Mouse (Mus musculus) adrenal gland (tissue): ENCODE results near the gene Mog.
"Not testable (repeated sequence)": the region's sequence is repeated elsewhere in the genome, so short reads cannot be mapped to it uniquely, and the experiment has no call there.

Source experiments
- intact Hi-C: fragments of 180-260 bp; cut with DNase I; formaldehyde crosslinking; loops from one replicate; pipeline ENCODE4 v1.15.1; 2025

Gene Mog

DNA sequence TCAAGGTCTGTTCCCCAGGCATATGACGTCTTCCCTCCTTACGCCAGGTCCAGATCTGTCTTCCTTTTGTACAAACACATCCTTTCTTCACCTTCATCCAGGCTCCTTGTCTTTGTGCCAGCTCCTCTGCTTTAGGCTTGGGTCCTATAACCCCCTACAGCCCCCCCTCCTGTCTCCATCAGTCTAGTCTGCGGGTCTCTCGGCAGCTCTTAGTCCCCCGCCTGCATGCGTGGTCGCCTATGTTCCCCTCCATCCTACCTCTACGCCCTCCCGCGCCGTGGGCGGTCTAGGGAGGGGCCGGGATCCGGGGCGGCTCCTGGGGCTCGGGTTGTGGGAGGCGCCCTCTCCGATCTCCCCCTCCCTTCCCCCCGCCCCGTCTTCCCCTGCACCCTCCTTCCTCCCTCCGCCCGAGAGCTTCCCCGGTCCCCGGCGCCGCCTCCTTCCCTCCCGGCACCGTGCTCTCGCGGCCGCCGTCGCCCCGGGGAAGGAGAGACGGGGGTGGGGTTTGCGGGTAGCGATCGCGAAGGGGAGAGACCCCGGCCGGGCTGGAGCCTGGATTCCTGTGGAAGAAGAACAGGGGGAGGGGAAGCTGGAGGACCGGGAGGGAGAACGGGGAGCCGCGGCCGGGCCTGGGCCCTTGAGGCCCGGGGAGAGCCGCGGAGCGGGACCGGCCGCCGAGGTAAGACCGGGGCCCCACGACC, 22.6 kb upstream of the Mog start, which contains the start of gene Gabbr1:
Gene Gabbr1 (plus strand): TSS at position 356 of the 701 bp plus-strand sequence.
- intact Hi-C loops: loop anchor here (5.0 kb wide), 3 partner anchors 48 to 153 kb away; partner anchors contain the start of gene Trim40

DNA sequence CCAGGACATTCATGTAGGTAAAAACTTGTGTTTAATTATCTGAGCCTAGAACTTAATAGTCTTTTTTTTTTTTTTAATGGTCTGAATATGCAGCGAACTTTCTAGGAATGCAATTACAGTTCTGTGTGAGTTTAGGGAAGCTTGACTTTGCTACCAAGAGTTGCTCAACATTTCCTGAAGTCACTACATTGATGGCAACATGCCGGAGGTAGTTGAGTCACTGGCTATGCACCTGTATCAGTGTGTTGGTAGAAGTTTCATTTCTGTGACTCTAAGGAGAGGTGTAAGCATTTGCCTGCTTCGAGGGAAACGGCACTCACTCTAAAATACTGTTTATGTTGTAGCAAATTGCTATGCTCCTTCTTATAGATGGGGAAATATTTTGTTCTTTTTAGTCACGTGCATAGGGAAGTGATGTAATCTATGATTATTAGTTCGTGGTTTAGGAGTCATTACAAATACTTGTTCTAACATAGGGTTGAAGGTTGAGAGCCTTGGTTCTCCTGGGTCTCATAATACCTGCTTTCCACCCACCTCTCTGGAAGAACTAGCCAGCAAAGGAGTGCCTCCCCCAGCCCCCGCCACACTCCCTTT, 21.6 kb upstream of the Mog start:
- intact Hi-C loops: loop anchor here (5.0 kb wide), 4 partner anchors 37 to 152 kb away; partner anchors contain the start of gene Trim40

GRCm38 (mm10) chr17:37039127-37039894, 16.1 kb upstream of the Mog start:
- intact Hi-C loops: no loop called here

GRCm38 (mm10) chr17:37029162-37029561, 6.0 kb upstream of the Mog start:
- intact Hi-C loops: no loop called here

DNA sequence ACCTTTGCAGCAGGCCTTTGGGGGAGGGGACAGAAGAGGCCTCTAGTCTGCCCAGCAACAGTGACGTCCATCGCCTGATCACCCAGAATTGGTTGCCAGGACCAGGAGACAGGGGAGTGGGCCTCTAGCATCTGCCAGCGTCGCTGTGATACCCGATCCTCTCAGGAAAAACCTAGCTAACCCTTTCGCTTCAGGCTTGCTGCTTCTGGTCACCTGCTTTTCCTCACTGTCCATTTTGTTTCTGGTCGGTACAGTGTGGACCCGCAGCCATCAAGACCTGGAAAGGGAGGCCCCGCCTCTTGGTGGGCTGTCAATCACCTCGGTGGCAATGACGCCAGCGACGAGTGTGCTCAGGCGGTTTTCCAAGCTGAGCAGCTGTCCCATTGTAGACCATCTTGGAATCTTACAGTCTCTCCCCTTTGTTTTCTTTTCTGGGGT, 5.5 kb upstream of the Mog start:
- intact Hi-C loops: no loop called here

DNA sequence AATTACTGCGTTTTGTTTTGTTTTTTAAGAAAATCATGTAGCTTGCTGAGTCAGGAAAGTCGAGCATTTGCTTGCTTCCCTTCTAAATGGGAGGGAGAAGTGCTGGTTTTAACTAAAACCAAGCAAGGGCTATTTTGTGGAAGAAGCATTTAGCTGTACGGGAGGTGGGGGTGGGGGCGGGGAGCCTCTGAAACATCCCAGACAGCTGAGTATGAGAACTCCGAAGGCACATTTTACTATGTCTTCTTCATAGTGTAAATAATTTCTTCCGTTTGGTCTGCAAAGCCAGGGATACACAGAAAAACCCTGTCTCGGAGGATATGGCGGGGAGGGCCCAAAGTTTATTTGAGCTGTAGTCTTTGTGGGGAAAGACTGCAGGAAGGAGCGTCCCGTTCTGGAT, 5.0 kb upstream of the Mog start:
- intact Hi-C loops: no loop called here

DNA sequence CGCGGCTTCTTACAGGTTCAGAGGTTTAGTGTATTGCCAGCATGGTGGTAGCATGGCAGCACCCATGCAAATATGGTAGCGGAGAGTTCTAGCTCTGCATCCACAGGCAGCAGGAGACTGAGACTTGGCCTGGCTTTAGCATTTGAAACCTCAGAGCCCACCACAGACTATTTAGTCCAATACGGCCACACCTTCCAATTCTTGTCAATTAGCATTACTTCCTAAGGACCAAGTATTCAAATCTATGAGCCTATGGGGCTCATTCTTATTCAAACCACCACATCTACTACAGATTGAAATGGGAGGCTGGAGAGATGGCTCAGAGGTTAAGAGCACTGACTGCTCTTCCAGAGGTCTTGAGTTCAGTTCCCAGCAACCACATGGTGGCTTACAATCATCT, 4.3 kb upstream of the Mog start:
- intact Hi-C loops: no loop called here

DNA sequence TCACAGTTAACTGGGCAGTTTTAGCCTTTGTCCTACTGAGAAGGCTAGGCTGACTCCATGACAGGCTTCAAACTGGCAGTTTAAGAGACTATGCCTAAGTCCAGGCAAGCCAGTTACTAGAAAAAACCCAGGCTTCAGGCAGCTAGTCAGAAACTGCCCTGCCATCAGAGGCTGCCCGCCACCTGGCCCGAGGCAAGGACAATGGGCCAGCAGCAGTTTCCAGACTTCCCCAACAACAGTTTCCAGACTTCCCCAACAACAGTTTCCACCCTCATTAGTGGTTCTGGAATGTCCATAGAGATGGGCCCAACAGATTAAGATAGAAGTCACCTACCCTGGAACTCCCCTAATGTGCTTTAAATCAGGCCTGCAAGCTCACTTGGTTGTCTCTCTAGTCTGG, 3.2 kb upstream of the Mog start:
- intact Hi-C loops: no loop called here

- intact Hi-C loops: not testable (repeated sequence)
Observed at GRCm38 (mm10) chr17:37019242-37019641, 4.0 kb downstream of the Mog start.

GRCm38 (mm10) chr17:37018328-37018727, 4.9 kb downstream of the Mog start:
- intact Hi-C loops: no loop called here

GRCm38 (mm10) chr17:37016333-37016732, 6.9 kb downstream of the Mog start:
- intact Hi-C loops: no loop called here

DNA sequence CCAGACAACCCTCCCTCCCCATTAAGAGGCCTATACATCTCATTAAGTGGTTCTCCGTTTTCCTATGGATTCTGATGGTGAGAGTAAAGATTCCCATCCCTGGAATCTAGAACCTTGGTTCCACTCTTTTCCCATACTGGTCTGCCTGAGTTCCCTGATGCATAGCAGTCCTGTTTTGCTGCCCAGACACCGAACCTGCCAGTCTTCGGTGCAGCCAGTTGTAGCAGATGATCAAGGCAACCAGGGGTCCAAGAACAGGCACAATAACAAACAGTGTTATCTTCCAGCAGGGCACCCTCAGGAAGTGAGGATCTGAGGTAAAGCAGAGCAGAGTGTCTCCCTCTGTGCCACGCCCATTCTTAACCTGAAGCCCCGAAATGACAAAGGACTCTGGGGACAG, 11.1 kb downstream of the Mog start:
- intact Hi-C loops: no loop called here

DNA sequence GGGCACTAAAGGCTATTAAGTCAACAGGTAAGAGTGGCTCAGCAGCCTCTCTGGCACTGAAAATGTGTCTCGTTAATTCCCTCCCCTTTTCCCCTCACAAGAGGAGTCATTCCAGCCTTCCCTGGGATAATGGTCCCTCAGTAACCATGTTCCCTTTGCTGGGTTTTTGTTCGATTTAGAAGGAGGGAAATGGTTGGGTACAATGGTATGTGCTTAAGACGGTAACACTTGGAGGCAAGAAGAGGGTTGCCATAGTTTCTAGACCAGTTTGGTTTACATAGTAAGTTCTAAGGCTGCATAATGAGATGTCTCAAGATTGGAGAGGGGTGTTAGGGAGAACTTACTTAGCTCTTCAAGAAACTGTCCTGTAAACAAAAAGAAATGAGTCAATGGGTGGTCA, 11.5 kb downstream of the Mog start:
- intact Hi-C loops: no loop called here

DNA sequence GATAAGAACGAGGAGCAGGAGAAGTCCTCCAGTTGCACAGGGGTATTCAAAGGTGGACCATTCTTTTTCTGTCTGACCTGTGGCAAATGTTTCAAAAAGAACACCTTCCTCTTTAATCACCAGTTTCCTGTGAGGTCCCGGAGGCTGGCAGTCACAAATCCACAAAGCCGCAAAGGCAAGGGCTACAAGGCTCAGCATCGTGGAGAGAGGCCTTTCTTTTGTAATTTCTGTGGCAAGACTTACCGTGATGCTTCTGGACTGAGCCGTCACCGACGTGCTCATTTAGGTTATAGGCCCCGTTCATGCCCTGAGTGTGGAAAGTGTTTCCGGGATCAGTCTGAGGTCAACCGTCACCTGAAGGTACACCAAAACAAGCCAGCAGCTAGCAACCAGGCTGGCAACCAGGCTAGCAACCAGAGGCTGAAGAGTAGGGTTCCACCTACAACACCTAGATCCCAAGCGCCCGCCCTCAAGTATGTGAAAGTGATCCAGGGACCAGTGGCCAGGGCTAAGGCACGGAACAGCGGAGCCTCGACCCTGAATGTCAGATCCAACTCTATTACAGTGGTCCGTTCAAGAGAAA, 13.6 kb downstream of the Mog start:
- intact Hi-C loops: loop anchor here (5.0 kb wide), 1 partner anchor 33 kb away; no protein-coding TSS in a partner anchor

DNA sequence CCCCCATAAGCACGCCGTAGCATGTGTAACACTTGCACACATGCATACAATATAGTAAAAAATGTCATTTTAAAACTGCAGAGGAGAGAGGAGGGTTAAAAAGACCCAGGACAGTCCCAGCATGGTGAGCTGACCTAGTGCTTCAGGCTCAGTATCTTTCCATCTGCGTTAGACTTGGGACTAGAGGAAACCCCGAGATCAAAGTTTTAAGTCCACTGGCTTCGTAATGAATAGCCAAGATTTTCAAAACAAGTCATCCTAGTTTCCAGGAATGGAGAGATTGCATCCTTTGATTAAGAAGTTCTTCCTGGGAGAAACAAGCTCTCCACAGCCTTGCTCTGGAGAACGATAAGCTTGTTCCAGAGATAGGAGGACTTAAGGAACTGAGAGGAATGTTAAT, 15.0 kb downstream of the Mog start:
- intact Hi-C loops: loop anchor here (5.0 kb wide), 1 partner anchor 34 kb away; no protein-coding TSS in a partner anchor

DNA sequence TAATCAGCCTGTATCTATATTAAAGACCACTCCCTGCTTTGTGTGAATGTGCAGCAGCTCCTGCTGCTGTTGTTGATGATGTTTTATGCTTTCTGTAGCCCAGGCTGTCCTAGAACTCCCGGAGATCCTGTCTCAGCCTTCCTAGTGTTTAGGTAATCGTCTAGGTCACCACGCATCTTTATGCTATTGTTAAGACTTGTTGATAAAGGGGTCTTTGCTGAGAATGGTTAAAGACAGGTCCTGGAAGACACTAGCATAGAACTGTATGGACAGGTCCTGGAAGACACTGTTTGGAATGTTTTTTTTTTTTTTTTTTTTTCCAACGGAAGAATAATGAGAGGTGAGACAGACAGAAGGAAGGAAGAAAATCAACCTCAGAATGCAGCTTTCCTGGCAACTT, 19.8 kb downstream of the Mog start:
- intact Hi-C loops: loop anchor here (5.0 kb wide), 1 partner anchor 41 kb away; no protein-coding TSS in a partner anchor

GRCm38 (mm10) chr17:37002364-37003330, 20.6 kb downstream of the Mog start:
- intact Hi-C loops: loop anchor here (5.0 kb wide), 1 partner anchor 40 kb away; no protein-coding TSS in a partner anchor

DNA sequence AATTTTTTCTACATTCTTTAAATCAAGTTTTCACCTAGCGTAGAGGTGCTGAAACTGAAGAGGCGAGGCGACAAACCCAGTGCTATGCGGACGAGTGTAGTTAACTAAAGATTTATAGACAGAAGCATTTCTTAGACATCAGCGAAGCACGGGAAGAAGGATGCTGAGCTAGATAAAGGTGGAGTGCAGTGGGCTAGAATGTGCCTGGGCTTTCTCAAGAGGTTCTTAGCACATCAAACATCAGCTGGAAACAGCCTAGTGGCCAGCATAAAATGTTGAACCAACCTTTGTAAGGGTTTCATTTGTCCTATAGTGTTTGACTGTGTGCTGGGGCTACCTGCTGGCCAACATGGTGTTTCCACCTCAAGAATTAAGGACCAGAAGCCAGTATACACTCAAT, 22.3 kb downstream of the Mog start, which contains the start of gene Zfp57:
Gene Zfp57 (plus strand): TSS at position 301 of the 400 bp plus-strand sequence.
- intact Hi-C loops: loop anchor here (5.0 kb wide), 1 partner anchor 39 kb away; no protein-coding TSS in a partner anchor

- intact Hi-C loops: loop anchor here (5.0 kb wide), 2 partner anchors 49 to 101 kb away; partner anchors contain the start of genes Gabbr1 and Trim31
Observed at GRCm38 (mm10) chr17:36998477-36998876, 24.7 kb downstream of the Mog start.
